Mouse (Mus musculus): ENCODE measurements at regions not wholly inside any gene's neighbourhood (a gene's known extent, or its start where the extent isn't known, plus 50 kb on each side); places are given as distances from the start of the nearest gene placed in this dataset.

GRCm38 (mm10) chr2:147691896-147692295 lies 330.2 kb downstream of the Pax1 start:
- no peak for DNase-seq (ENCODE audit: low read depth)

GRCm38 (mm10) chr2:147690506-147691208 lies 328.9 kb downstream of the Pax1 start:
- DNase-seq (ENCODE audit: low read depth), result no peak

- DNase-seq (ENCODE audit: low read depth), result no peak
Observed at GRCm38 (mm10) chr2:147688742-147689141, 327.0 kb downstream of the Pax1 start.

DNA sequence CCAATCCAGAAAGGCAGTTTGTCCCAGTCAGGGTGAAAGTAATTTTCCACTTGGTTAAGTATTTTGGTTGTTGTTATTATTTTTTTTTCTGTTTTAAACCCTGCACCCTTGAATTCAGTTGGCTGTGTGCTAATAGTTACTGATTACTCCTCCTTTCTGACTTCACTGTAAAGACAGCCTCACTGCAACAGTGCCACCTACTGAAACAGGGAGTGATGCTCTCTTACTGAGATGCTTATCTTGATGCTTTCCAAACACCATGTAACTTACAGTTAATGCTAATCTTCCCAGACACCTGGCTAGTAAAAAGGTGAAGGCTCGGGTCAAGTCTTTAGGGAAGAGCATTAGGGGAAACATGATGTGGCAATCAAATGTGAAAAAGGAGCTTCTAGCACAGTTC lies 294.9 kb downstream of the Pax1 start:
- no peak for DNase-seq (ENCODE audit: low read depth)

- DNase-seq (ENCODE audit: low read depth), result no peak
Observed at GRCm38 (mm10) chr2:147650229-147650628, 288.5 kb downstream of the Pax1 start.

- no peak for DNase-seq (ENCODE audit: low read depth)
Observed at GRCm38 (mm10) chr2:147647972-147648371, 286.2 kb downstream of the Pax1 start.

DNA sequence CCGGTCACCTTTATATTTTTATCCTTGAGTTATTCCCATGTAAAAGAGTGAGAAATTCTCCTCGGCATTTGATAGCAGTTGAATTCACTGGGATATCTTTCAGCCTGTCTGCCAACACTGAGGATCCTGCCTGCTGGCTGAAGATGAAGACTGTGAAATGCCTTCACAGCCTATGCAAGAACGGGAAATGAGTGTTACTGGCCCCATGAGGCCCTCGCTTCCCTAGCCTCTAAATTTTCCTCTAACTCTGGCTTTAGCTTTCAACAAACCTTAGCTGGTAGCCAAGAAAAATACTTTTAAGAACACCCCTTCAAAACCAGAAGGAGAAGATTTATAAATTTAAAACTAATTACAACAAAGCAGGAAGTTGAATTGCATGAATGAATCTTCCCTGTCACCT lies 285.8 kb downstream of the Pax1 start:
- DNase-seq (ENCODE audit: low read depth), result no peak

DNA sequence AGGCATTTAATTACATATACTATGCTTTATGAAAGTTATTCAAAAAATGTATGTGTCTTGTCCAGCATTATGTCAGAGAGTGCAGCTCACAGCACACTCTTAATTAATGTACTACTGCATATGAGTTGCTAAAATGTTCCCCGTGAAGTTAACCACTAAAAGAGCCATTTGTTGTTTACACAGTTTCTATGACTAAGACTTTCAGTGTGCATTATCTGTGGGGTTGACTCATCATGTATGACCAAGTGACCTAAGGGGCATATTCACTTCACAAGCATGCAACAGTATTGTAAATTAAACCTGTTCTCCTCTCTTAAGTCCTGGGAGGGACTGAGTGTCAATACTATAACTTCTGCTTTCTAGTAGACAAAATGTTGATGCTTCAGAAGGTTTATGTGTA lies 276.2 kb downstream of the Pax1 start:
- no peak for DNase-seq (ENCODE audit: low read depth)

DNA sequence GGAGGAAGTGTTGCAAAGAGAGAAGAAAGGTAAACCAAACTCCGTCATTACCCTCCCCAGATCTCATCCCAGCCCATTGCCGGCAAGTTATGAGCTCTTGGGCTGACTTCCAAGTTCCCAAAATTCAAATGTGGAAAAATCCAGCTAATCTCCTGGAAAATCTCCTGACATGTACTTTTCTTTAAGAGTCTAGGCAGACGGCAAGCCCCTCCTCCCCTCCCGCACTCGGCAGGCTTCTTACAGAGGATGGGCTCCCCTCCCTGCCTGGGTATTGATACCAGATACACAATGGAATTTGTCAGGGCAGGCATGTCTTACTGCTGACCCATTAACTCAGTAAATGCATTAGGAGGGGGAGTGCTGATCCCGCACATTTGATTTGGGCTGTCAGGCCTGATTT lies 271.0 kb downstream of the Pax1 start:
- no peak for DNase-seq (ENCODE audit: low read depth)

- DNase-seq (ENCODE audit: low read depth), result no peak
Observed at GRCm38 (mm10) chr2:147629716-147630115, 268.0 kb downstream of the Pax1 start.

- DNase-seq (ENCODE audit: low read depth), result no peak
Observed at GRCm38 (mm10) chr2:147627096-147627495, 265.4 kb downstream of the Pax1 start.

DNA sequence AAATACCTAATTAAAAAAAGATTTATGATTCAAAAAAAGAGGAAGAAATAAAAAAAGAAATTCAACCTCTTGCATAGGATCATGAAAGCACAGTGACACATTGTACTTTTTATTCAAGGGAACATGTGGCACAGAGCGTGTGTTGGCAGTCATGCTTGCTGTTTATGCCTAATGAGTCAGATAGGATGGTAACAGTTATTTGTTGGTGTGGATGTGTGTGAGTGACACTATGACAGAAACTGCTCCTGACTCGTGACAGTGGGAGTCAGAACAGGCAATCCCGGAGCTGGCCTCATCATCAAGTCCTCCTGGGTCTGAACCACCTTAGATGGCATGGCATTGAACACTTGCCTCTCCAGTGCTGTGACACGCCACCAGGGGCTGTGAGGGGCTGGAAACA lies 261.4 kb downstream of the Pax1 start:
- DNase-seq (ENCODE audit: low read depth), result no peak

GRCm38 (mm10) chr2:147617849-147618248 lies 256.1 kb downstream of the Pax1 start:
- no peak for DNase-seq (ENCODE audit: low read depth)

- DNase-seq (ENCODE audit: low read depth), result no peak
Observed at GRCm38 (mm10) chr2:147610343-147610742, 248.6 kb downstream of the Pax1 start.

DNA sequence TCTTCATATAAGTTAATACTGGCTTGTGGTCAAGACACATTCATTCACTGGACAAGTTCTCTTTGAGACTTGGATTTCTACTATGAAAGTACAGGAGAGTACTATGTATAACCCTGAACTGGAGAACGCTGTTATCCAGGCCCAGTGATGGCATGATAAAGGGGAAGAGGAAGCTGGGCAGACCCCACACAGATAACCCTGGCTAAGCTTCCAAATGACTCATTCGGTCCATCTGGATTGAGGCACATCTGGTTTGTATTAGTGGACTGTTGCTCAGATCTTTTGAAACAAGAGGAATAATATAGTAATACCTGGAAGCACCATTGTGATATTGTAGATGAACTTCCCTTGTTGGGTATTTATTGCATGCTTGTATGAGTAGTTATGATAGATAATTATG lies 239.9 kb downstream of the Pax1 start:
- DNase-seq (ENCODE audit: low read depth), result no peak

- no peak for DNase-seq (ENCODE audit: low read depth)
Observed at GRCm38 (mm10) chr2:147572413-147572812, 210.7 kb downstream of the Pax1 start.

DNA sequence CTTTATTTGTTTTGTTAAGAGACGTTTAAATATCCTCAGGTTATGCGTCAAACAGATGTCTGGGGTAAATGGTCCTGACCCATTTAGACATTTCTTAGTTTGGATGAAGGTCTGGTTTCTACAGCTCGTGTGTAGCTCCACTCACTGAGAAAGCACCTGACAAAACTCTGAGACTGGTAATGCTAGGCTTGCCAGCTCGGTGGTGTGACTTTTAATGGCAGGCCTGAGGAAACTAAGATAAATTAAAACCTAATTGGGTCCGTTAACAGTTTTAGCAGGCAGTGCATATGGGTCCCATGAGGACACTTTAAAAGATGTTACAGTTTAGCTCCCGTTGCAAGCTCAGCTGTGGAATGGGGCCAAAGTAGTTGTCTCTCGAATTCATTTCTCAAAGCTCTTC lies 199.5 kb downstream of the Pax1 start:
- no peak for DNase-seq (ENCODE audit: low read depth)

DNA sequence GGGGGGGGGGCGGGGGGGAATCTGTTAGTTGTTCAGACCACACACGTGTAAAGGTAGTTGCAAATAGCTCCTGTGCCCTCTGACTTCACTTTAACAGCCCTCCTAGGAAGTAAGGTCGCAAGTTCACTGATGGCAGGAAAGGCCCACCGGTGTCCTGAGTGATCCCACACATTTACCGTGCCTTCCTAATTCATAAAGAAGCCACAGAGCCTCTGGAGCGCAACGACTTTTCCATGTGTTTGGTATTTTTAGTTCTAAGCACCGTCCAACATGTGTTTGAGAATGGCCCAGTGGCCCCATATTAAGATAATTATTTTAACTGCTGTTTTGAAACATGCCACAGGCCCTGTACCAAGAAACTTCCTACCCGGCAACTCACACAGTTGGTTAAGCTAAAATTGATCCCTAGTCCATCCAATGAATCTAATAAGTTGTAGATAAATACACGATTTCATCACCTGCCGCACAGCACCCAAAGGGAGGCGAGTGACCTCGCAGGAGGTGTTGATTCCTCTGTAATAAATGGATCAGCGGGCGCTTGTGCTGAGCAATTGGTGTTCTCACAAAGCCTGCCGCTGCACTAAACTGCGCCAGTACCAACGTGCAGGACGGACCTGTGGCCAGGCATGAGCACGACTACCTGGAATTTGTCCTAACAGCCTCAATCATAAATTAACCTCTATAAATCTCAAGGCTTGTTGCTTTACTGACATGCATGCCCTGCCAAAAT lies 198.9 kb downstream of the Pax1 start:
- no peak for DNase-seq (ENCODE audit: low read depth)

- no peak for DNase-seq (ENCODE audit: low read depth)
Observed at GRCm38 (mm10) chr2:147529161-147529560, 167.4 kb downstream of the Pax1 start.

DNA sequence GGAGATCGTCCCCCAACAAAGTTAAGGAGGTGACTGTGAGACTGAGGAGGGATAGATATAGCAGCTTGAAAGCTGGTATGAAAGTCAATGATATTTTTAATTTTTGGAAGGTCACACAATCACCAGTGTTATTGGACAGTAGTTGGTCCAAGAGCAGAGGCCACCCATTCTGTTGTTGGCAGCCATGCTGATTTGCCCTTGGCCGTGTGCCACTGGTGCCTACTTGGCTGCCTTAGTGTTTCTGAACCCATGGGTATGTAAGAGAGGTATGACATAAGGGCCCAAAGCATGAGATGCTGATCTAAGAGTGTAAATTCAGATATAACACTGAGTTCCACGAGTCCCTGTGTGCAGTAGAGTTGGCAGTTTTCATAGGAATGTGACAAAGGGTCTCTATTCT lies 153.7 kb downstream of the Pax1 start:
- no peak for DNase-seq (ENCODE audit: low read depth)

GRCm38 (mm10) chr2:147514748-147515147 lies 153.0 kb downstream of the Pax1 start:
- no peak for DNase-seq (ENCODE audit: low read depth)

- no peak for DNase-seq (ENCODE audit: low read depth)
Observed at GRCm38 (mm10) chr2:147503962-147504361, 142.2 kb downstream of the Pax1 start.

GRCm38 (mm10) chr2:147498731-147499130 lies 137.0 kb downstream of the Pax1 start:
- no peak for DNase-seq (ENCODE audit: low read depth)

DNA sequence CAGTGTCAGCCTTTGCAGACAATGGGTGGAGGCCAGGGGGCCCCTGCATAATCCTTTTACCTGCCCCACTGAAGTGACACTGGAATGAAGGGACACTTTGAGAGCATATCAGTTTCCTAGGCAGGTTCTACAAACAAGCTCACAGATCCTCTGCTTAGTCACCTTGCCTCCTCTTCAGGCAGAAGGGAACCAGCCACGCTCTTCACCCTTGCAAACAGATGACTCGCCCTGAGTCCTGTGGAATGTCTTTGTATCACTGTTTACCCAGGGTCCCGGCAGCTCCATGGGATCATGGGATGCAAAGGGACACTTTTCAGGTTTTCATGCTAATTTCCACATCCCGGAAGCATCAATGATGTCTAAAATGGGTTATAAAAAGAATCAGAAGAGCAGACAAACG lies 94.2 kb downstream of the Pax1 start:
- DNase-seq (ENCODE audit: low read depth), result no peak

Data from naive thymus-derived CD4-positive, alpha-beta T cell, adult 2 months (primary cell).